Mouse (Mus musculus) duodenum, adult 2 months (tissue): ENCODE results near the gene Lrrc34. TPM values are rescaled to one million over a fixed set of nuclear protein-coding genes. Genes with fewer than 3 reads are reported as not detected.

ENCODE experiments used
- polyA plus RNA-seq: library from polyadenylated mRNA; depleted of rRNA; stranded (reverse); fragments of >200 nt; gene quantifications from 2 replicates; pipeline ENCODE4 v1.2.3, GENCODE M21; 2012; ENCODE audit warnings: low replicate concordance; rRNA removed

Gene Lrrc34
- not detected in 2 replicates for polyA plus RNA-seq

DNA sequence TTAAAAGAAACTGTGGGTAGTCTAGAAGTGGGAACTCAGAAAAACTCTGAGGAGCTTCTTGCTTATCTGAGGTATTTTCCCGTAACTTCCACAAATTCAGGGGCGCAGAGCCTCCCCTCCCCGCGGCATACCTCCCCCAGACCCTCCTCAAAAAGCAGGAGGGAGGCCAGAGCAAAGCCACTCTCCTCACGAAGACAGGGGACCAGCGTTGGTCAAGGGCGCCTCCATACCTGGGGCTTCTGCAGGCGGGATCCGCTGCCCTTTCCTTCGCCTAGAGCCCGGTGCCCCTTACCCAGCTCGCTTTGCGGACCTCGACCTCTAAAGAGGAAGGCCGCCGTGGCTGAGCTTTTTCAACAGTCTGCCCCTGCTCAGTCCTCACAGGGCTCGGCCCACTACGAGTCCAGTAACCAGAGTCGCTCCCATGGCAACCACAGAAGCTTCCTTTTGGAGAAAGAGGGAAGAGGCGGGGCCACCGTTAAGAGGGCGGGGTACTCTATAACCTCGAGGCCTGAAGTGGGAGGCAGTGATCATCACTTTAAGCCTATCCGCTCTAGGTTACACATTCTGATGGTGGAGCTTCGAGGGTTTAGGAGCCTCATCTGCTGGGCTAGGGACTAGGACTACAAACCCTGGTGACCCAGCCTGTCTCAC, at the start of gene Lrrc34:
Gene Lrrc34, minus strand, starts transcription at position 430 of the 651 bp plus-strand sequence.

DNA sequence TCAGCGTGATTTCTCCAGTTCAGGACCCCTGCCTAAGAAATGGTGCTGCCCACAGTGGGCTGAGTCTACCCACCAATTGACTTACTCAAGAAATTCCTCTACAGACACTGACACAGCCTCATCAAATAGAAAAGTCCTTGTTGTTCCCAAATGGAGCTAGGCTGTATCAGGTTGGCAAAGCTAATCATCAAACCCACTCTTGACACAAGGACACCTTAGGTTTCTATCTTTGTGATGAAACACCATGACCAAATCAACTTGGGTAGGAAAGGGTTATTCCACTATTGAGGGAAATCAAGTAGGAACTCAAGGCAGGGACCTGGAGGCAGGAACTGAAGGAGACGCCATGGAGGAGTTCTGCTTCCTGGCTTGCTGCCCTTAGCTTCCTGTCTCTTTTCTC, 3.5 kb downstream of the Lrrc34 start, which contains the start of gene Lrriq4:
Gene Lrriq4, plus strand, starts transcription at position 301 of the 400 bp plus-strand sequence.

DNA sequence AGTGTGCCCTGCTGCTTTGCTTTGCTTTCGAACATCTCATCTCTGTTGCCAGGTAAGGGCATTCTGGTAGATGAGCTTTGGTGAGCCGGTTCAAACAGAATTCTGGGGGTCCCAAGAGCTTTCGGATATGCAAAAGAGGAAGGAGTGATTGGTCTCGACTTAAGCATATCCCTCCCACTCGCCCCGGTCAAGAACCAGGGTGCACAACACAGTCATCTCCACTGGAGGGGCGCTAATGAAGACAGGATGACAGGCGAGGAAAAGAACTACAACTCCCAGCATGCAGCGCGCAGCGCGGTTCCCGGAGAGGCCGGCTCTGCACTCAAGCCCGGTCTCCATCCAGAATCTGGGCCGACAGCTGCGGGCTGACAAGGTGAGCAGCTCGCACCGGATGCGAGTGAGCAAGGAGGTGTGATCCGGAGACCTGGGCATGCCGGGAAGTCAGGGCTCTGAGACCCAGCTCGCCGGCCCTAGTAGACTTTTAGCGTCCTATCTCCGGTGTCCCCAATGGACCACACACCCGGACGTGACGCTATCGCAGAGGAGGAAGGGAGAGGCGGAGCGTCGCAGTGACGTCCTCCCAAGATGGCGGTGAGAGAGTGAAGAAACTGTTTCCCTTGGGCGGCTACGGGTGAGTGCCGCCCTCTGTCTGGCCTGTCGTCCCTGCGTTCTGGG, 45.5 kb downstream of the Lrrc34 start, which contains the start of gene Mynn:
Gene Mynn, plus strand, starts transcription at position 1 of the 675 bp plus-strand sequence.

DNA sequence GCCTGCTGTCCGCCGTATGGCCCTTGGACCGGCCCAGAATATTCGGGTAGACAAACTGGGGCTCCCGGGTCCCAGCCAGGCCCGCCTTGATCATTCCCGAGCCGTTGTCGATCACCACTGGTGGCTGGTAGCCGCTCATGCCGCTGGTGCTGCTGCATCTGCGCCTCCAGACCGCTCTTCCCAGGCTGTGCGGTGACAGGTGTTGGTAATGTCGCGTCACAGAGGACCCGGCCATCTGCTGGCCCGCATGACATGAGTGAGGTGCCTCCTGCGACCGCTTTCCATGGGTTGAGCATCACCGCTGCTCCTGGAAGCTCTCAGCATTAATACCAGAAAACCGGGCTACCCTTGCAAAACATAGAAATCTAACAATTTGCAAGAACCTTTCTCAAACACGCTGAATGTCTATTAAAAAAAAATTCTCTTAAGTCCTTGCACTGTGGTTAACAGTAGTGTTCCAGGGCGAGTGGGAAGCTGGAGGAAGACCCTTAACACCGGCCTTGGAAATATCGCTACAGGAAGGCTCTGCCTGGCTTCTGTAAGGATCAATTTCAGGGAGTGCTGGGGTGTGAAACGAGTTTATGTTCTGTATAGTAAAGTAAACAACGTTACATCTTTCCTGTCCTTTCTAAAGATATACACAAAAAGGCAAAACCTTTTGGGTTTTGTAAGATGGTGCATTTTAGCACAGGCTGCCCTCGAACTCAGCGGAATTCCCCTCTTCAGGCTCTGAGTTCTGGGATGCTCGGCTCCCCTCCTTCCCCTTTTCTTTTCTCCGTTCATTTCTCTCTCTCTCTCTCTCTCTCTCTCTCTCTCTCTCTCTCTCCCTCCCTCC, 47.7 kb downstream of the Lrrc34 start, which contains the start of gene Actrt3:
Gene Actrt3, minus strand, starts transcription at position 229 of the 835 bp plus-strand sequence.

Other genes starting within 250 kb of the Lrrc34 start
- 0.41 and 2.6 TPM in 2 replicates for gene Mecom, start 99.9 kb downstream of the Lrrc34 start, polyA plus RNA-seq
- gene Actrt3, start 47.9 kb downstream of the Lrrc34 start, polyA plus RNA-seq, result not detected in 2 replicates
- 2.3 TPM in 2 replicates for gene Mynn, start 45.8 kb downstream of the Lrrc34 start, polyA plus RNA-seq
- not detected in 2 replicates for gene Lrriq4, start 3.4 kb downstream of the Lrrc34 start, polyA plus RNA-seq
- gene Lrrc31, start 52.0 kb upstream of the Lrrc34 start, polyA plus RNA-seq, result 1.3 and 4.3 TPM in 2 replicates
- not detected in 2 replicates for gene Samd7, start 98.4 kb upstream of the Lrrc34 start, polyA plus RNA-seq
- gene Sec62, start 145.0 kb upstream of the Lrrc34 start, polyA plus RNA-seq, result 2.6 and 3.5 TPM in 2 replicates
- 15.5 and 39.5 TPM in 2 replicates for gene Gpr160, start 208.1 kb upstream of the Lrrc34 start, polyA plus RNA-seq